ENCODE assay signal across 12 mouse cellular contexts in the genomic region with DNA sequence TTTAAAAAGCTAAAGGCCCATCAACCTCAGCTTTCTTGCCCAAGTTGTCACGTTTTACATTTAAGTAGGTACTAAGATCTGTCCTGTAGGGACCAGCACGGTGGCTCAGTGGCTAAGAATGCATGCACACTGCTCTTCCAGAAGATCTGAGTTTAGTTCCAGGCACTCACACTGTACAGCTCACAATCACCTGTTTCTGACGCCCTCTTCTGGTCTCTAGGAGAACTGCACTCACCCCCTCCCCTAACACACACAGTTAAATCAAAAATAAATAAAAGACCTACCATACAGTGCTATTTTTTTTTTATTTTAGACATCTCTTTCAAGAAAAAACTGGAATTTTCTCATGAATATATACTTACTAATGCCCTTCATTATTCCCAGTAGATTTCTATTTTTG. TPM values are rescaled to one million over a fixed set of nuclear protein-coding genes. Genes with fewer than 3 reads are reported as not detected.
DNase-seq lines count a peak whose midpoint lies in the region; TF ChIP-seq lines count a peak whose summit lies in the region.
"Had no signal": no experiment of that assay in that cellular context is flagged by ENCODE, and none has a peak within 500 bp of the region (broad histone marks: within the 10 kb centered on the region; RNA-seq: fewer than 3 reads in every experiment).

No protein-coding gene starts in this region.

- no peak overlapping the region for H3K9ac ChIP-seq in CH12.LX (ENCODE audit: insufficient read depth, low read depth)
- H3K9ac ChIP-seq: limb, embryonic 13.5 days had no signal

- WGBS in bone marrow, adult 2 months: 25% methylated on average over 3 of the region's 3 CpGs

- TF ChIP-seq EP300 in CH12.LX (IDR thresholded peaks at IDR 0.05; ENCODE audit: low read length): no peak

- in situ Hi-C loops in CH12.LX (cut with MboI; ENCODE audit: low pct_ligation_motif_present, low pct_unique_long_range_greater_than_20kb, low sequenced_read_pairs): no loop called here

- H3K36me3 ChIP-seq in CH12.LX (replicated peaks in 1 of 2; ENCODE audit: control insufficient read depth in 1 of 2, insufficient read depth in 1 of 2, low read length in 1 of 2): peaks cover 26 to 33% of the 10 kb centered on the region in 2 experiments
- H3K36me3 ChIP-seq in splenic B cell, adult 2 months (ENCODE audit: control insufficient read depth, insufficient read depth, low read length, poor library complexity, severe bottlenecking): no peaks in the 10 kb centered on the region
- H3K36me3 ChIP-seq: limb, embryonic 13.5 days had no signal

- H3K4me2 ChIP-seq in CH12.LX (ENCODE audit: insufficient read depth, low read depth, poor library complexity, severe bottlenecking): no peak overlapping the region
- H3K4me2 ChIP-seq: limb, embryonic 13.5 days had no signal

- H3K4me3 ChIP-seq in layer of hippocampus, adult 2 months: no peak overlapping the region
- H3K4me3 ChIP-seq in CH12.LX (replicated peaks in 1 of 3; ENCODE audit: low read depth in 2 of 3, low read length in 2 of 3, poor library complexity in 1 of 3): no peak overlapping the region
- no peak overlapping the region for H3K4me3 ChIP-seq in bone marrow, adult 2 months (replicated peaks; ENCODE audit: control insufficient read depth, low read depth, low read length)
- H3K4me3 ChIP-seq: limb, embryonic 13.5 days had no signal

- no peaks in the 10 kb centered on the region for H3K79me2 ChIP-seq in CH12.LX (replicated peaks; ENCODE audit: control insufficient read depth, extremely low read depth, insufficient read depth, poor library complexity, severe bottlenecking)

- dilution Hi-C loops in CH12.LX (cut with MboI; ENCODE audit: extremely low pct_ligation_motif_present, extremely low pct_unique_long_range_greater_than_20kb, low sequenced_read_pairs): no loop called here

- peaks cover 9% of the 10 kb centered on the region for H3K9me3 ChIP-seq in CH12.LX (replicated peaks; ENCODE audit: low read length)
- H3K9me3 ChIP-seq: limb, embryonic 13.5 days had no signal

- intact Hi-C loops in left cerebral cortex, postnatal 4 days (cut with DNase I): no loop called here
- intact Hi-C loops in left cerebral cortex, postnatal 36 days (cut with DNase I): no loop called here

- H3K4me1 ChIP-seq in CH12.LX (ENCODE audit: control insufficient read depth in 1 of 2, insufficient read depth in 2 of 2): 0 out of 4 replicates have a peak, but pooled peaks cover 0 to 1% of the 10 kb centered on the region in 2 experiments
- no peaks in the 10 kb centered on the region for H3K4me1 ChIP-seq in bone marrow, adult 2 months (ENCODE audit: control insufficient read depth, insufficient read depth, low read length)
- H3K4me1 ChIP-seq: limb, embryonic 13.5 days had no signal

- no peak overlapping the region for H3K27ac ChIP-seq in layer of hippocampus, adult 2 months
- H3K27ac ChIP-seq in CH12.LX (ENCODE audit: insufficient read depth, low read depth): no peak overlapping the region
- H3K27ac ChIP-seq in bone marrow, adult 2 months (ENCODE audit: control insufficient read depth, insufficient read depth, low read depth, low read length, poor library complexity): no peak overlapping the region
- H3K27ac ChIP-seq: limb, embryonic 13.5 days had no signal

- no peak for TF ChIP-seq POLR2A in CH12.LX (IDR thresholded peaks at IDR 0.05; ENCODE audit: low read depth, low read length)
- TF ChIP-seq POLR2A in bone marrow, adult 2 months (IDR thresholded peaks at IDR 0.05; ENCODE audit: borderline replicate concordance, control insufficient read depth, low read depth, low read length): no peak

- H3K27me3 ChIP-seq in CH12.LX (replicated peaks): no peaks in the 10 kb centered on the region
- no peaks in the 10 kb centered on the region for H3K27me3 ChIP-seq in splenic B cell, adult 2 months (ENCODE audit: control insufficient read depth, insufficient read depth, low read length, poor library complexity, severe bottlenecking)
- H3K27me3 ChIP-seq: limb, embryonic 13.5 days had no signal

- TF ChIP-seq CTCF in layer of hippocampus, adult 2 months (conservative IDR thresholded peaks at IDR 0.05): peak; percentile 63
- peak; percentile 57 to 61 for TF ChIP-seq CTCF in CH12.LX (conservative IDR thresholded peaks at IDR 0.05 in 1 of 2, IDR thresholded peaks at IDR 0.05 in 1 of 2; ENCODE audit: low read depth in 2 of 2, low read length in 2 of 2)
- peak; percentile 53 for TF ChIP-seq CTCF in bone marrow, adult 2 months (IDR thresholded peaks at IDR 0.05; ENCODE audit: control insufficient read depth, insufficient read depth, low read length)

- TF ChIP-seq RAD21 in CH12.LX (IDR thresholded peaks at IDR 0.05; ENCODE audit: low read depth, low read length): peak; percentile 43

- no peak for DNase-seq in layer of hippocampus, adult 2 months (ENCODE audit: low spot score in 2 of 2)
- DNase-seq in layer of hippocampus, adult 8-10 months (ENCODE audit: low spot score in 2 of 2): no peak
- peak; percentile 31 for DNase-seq in CH12.LX (ENCODE audit: extremely low read depth)
- peak; percentile 76 for DNase-seq in splenic B cell, adult 2 months (ENCODE audit: low read depth, low spot score)
- no peak for DNase-seq in layer of hippocampus, postnatal 10 days (ENCODE audit: low spot score in 2 of 2)
- DNase-seq in left cerebral cortex, postnatal 4 days: no peak
- no peak for DNase-seq in left cerebral cortex, postnatal 36 days (ENCODE audit: low spot score in 2 of 2)
- DNase-seq: kidney, adult 18-20 months had no signal

TF ChIP-seq in CH12.LX, 34 proteins besides CTCF, POLR2A, EP300 and RAD21:
- TF ChIP-seq SMC3 (IDR thresholded peaks at IDR 0.05; ENCODE audit: low read depth, low read length) (peak; percentile 64), MAZ (IDR thresholded peaks at IDR 0.05; ENCODE audit: low read depth, low read length) (no peak), HCFC1 (IDR thresholded peaks at IDR 0.05; ENCODE audit: low read depth, low read length) (no peak), IRF4 (IDR thresholded peaks at IDR 0.05; ENCODE audit: low read depth, low read length) (no peak), JUN (IDR thresholded peaks at IDR 0.05; ENCODE audit: insufficient read depth, low read depth, low read length) (no peak), E2F4 (IDR thresholded peaks at IDR 0.05; ENCODE audit: insufficient replicate concordance, low read depth, low read length) (no peak), ZKSCAN1 (IDR thresholded peaks at IDR 0.05; ENCODE audit: borderline replicate concordance, low read depth, low read length) (no peak), MEF2A (IDR thresholded peaks at IDR 0.05; ENCODE audit: borderline replicate concordance, low read depth, low read length) (no peak)

RNA-seq across cellular contexts. Expression of a gene that starts 29.5 kb away (rescaled TPM):
- total RNA-seq in layer of hippocampus, adult 2 months (2021): under 1 TPM in 1 of 2 experiments, not detected in 1; 0.13 TPM
- total RNA-seq in layer of hippocampus, adult 8-10 months (2022): under 1 TPM in 3 of 4 experiments, not detected in 1; 0.08 to 0.13 (median 0.09) TPM
- total RNA-seq in CH12.LX (2012; rRNA removed): 5.5 and 6.0 TPM in 2 replicates
- 4.8 and 6.3 TPM in 2 replicates for total RNA-seq in CH12.LX (2014; rRNA removed)
- 8.7 and 8.8 TPM in 2 replicates for polyA plus RNA-seq in CH12.LX (2012; ENCODE audit: insufficient read length, low read depth)
- 0.57 and 3.9 TPM in 2 replicates for polyA plus RNA-seq in bone marrow, adult 2 months (2011; ENCODE audit: insufficient read depth, insufficient read length, low replicate concordance, missing spikeins)
- total RNA-seq in layer of hippocampus, postnatal 10 days (2021): not detected
- not detected for total RNA-seq in left cerebral cortex, postnatal 4 days (2021)
- total RNA-seq in left cerebral cortex, postnatal 36 days (2021): under 1 TPM; 0.09 to 0.15 TPM
- polyA plus RNA-seq: embryonic facial prominence, embryonic 14.5 days; limb, embryonic 13.5 days had no signal

RNA-seq across cellular contexts. Expression of a gene that starts 32.9 kb away (rescaled TPM):
- 1 to 10 TPM; 6.2 to 8.0 TPM for total RNA-seq in layer of hippocampus, adult 2 months (2021)
- 10 to 100 TPM in 2 of 4 experiments, 1 to 10 TPM in 2; 7.1 to 14.0 (median 10.0) TPM for total RNA-seq in layer of hippocampus, adult 8-10 months (2022)
- total RNA-seq in CH12.LX (2012; rRNA removed) (14.4 and 15.1 TPM in 2 replicates), CH12.LX (2014; rRNA removed) (12.6 and 14.0 TPM in 2 replicates)
- polyA plus RNA-seq in CH12.LX (2012; ENCODE audit: insufficient read length, low read depth): 16.6 and 19.4 TPM in 2 replicates
- 9.3 and 10.4 TPM in 2 replicates for polyA plus RNA-seq in bone marrow, adult 2 months (2011; ENCODE audit: insufficient read depth, insufficient read length, low replicate concordance, missing spikeins)
- total RNA-seq in layer of hippocampus, postnatal 10 days (2021): 1 to 10 TPM; 5.5 to 5.7 TPM
- 1 to 10 TPM; 2.0 to 2.2 TPM for total RNA-seq in left cerebral cortex, postnatal 4 days (2021)
- total RNA-seq in left cerebral cortex, postnatal 36 days (2021): 1 to 10 TPM; 4.7 to 9.4 TPM

RNA-seq across cellular contexts. Expression of a gene that starts 46.1 kb away (rescaled TPM):
- total RNA-seq in layer of hippocampus, adult 2 months (2021): not detected
- not detected for total RNA-seq in layer of hippocampus, adult 8-10 months (2022)
- total RNA-seq in CH12.LX (2012; rRNA removed): not detected in 2 replicates
- not detected in 2 replicates for total RNA-seq in CH12.LX (2014; rRNA removed)
- not detected in 2 replicates for polyA plus RNA-seq in CH12.LX (2012; ENCODE audit: insufficient read length, low read depth)
- not detected in 2 replicates for polyA plus RNA-seq in bone marrow, adult 2 months (2011; ENCODE audit: insufficient read depth, insufficient read length, low replicate concordance, missing spikeins)
- total RNA-seq in layer of hippocampus, postnatal 10 days (2021): not detected
- not detected for total RNA-seq in left cerebral cortex, postnatal 4 days (2021)
- not detected for total RNA-seq in left cerebral cortex, postnatal 36 days (2021)
- total RNA-seq: gastrocnemius, postnatal 4 days had no signal
- polyA plus RNA-seq: embryonic facial prominence, embryonic 14.5 days; limb, embryonic 13.5 days had no signal

Comparison
In these comparisons a context has a peak if more than half of its experiments do, and no peak if none do; other contexts are left out.
1. DNase-seq: peak in CH12.LX (single experiment) and splenic B cell, adult 2 months (single experiment); none in layer of hippocampus, adult 2 months (0 of 2), layer of hippocampus, adult 8-10 months (0 of 2), layer of hippocampus, postnatal 10 days (0 of 2), left cerebral cortex, postnatal 4 days (single experiment) and left cerebral cortex, postnatal 36 days (0 of 2).
2. RNA of a gene that starts 29.5 kb away (total RNA-seq): 4.8 to 6.3 TPM in CH12.LX; 0.09 to 0.15 TPM in left cerebral cortex, postnatal 36 days, 0.13 TPM in layer of hippocampus, adult 2 months, 0.08 to 0.13 TPM in layer of hippocampus, adult 8-10 months, not detected in layer of hippocampus, postnatal 10 days and not detected in left cerebral cortex, postnatal 4 days; every median in the first group is over 4 times any median in the second.
3. Peak in every context shown above with its lines, with median percentiles within 50 percentile points of each other: CTCF ChIP-seq.